In the genomic region with DNA sequence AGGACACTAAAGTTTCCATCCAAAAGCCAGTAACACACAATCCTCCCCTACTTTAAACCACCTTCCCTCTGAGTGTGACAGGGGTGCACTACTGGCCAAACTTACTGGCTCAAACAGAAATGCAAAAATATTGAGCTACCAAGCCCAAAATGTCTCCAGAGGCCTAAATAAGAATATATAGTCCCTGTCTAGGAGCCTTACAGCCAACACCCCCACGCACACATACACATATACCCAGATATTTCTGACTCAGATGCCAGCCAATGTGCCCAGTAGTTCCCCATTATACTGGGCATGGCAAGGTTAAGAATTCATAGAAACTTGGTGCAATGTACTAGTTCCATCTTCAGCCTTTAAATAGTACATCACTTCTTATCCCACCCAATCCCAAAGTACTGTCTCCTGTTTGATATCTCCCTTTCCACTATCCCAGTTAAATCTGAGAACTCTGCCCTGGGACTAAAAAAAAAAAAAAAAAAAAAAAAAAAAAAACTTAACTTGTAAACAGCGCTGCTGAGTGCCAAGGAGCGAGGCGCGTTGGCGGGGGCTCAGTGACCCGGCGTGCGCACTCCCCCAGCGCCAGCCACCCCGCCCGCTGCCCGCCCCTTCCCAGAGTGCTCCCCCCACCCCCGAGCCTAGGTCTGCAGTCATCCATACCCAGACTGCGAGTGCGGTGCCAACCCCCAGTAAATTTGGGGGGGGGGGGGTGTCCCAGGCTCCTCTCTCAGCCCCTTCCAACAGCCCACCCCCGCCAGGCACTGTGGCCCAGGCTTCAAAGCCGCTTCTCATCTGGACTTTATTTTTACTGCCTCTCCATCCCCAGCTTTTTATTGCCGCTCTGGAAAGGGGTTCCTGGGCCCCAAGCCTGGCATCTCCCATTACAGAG, we compare ENCODE assay signal across 9 mouse cellular contexts. TPM values are rescaled to one million over a fixed set of nuclear protein-coding genes. Genes with fewer than 3 reads are reported as not detected.
DNase-seq lines count a peak whose midpoint lies in the region; ATAC-seq lines count a peak whose summit lies in the region.
"Had no signal": no experiment of that assay in that cellular context is flagged by ENCODE, and none has a peak within 500 bp of the region (broad histone marks: within the 10 kb centered on the region; RNA-seq: fewer than 3 reads in every experiment).

No protein-coding gene starts in this region.

- H3K9me3 ChIP-seq in heart, embryonic 11.5 days (replicated peaks; ENCODE audit: control insufficient read depth, low read length) = no peaks in the 10 kb centered on the region
- no peaks in the 10 kb centered on the region for H3K9me3 ChIP-seq in embryonic facial prominence, embryonic 14.5 days (ENCODE audit: control insufficient read depth, low read length)
- H3K9me3 ChIP-seq in intestine, embryonic 16.5 days (ENCODE audit: control insufficient read depth, low read length) = no peaks in the 10 kb centered on the region
- H3K9me3 ChIP-seq in midbrain, embryonic 12.5 days = no peaks in the 10 kb centered on the region
- H3K9me3 ChIP-seq: G1E had no signal

- ATAC-seq in heart, embryonic 11.5 days (replicated peaks; ENCODE audit: insufficient number of reproducible peaks, low FRiP score, low TSS enrichment) = no peak
- ATAC-seq in embryonic facial prominence, embryonic 14.5 days (ENCODE audit: low read depth) = no peak
- no peak for ATAC-seq in intestine, embryonic 16.5 days
- ATAC-seq in midbrain, embryonic 12.5 days (ENCODE audit: low FRiP score, low read depth) = no peak
- no peak for ATAC-seq in erythroblast, adult 5-6 weeks (replicated peaks; ENCODE audit: low FRiP score, poor library complexity, severe bottlenecking)
- ATAC-seq in monocyte, adult 5-6 weeks (replicated peaks; ENCODE audit: insufficient number of reproducible peaks, low FRiP score, low TSS enrichment, poor library complexity, severe bottlenecking) = no peak

- no peak for DNase-seq in heart, postnatal 4 days
- DNase-seq in embryonic facial prominence, embryonic 14.5 days (ENCODE audit: low spot score) = peak; percentile 67
- no peak for DNase-seq in right cerebral cortex, postnatal 10 days (ENCODE audit: low spot score in 2 of 2)

- H3K4me2 ChIP-seq in heart, embryonic 11.5 days = peak overlapping the region; percentile 93
- H3K4me2 ChIP-seq in embryonic facial prominence, embryonic 14.5 days (ENCODE audit: low read depth, low read length) = peak overlapping the region; percentile 95
- peak overlapping the region; percentile 96 for H3K4me2 ChIP-seq in intestine, embryonic 16.5 days (ENCODE audit: low read depth, low read length)
- peak overlapping the region; percentile 25; the same call in 1 of the 2 replicates for H3K4me2 ChIP-seq in midbrain, embryonic 12.5 days (replicated peaks)

- H3K36me3 ChIP-seq in heart, embryonic 11.5 days (ENCODE audit: control insufficient read depth, insufficient read depth, low read length) = no peaks in the 10 kb centered on the region
- peaks cover 28% of the 10 kb centered on the region for H3K36me3 ChIP-seq in embryonic facial prominence, embryonic 14.5 days (ENCODE audit: control insufficient read depth, insufficient read depth, low read length)
- 0 out of 2 replicates have a peak, but pooled peaks cover 3% of the 10 kb centered on the region for H3K36me3 ChIP-seq in intestine, embryonic 16.5 days (ENCODE audit: control insufficient read depth, insufficient read depth, low read length)
- no peaks in the 10 kb centered on the region for H3K36me3 ChIP-seq in midbrain, embryonic 12.5 days
- H3K36me3 ChIP-seq: G1E had no signal

- H3K27me3 ChIP-seq in heart, embryonic 11.5 days (ENCODE audit: control insufficient read depth, insufficient read depth, low read length) = peaks cover 57% of the 10 kb centered on the region
- no peaks in the 10 kb centered on the region for H3K27me3 ChIP-seq in embryonic facial prominence, embryonic 14.5 days (replicated peaks; ENCODE audit: control insufficient read depth, insufficient read depth, low read length)
- H3K27me3 ChIP-seq in intestine, embryonic 16.5 days (replicated peaks; ENCODE audit: control insufficient read depth, insufficient read depth, low read length) = no peaks in the 10 kb centered on the region
- H3K27me3 ChIP-seq in midbrain, embryonic 12.5 days = peaks cover 91% of the 10 kb centered on the region

- peak overlapping the region; percentile 61 for H3K9ac ChIP-seq in heart, embryonic 11.5 days (ENCODE audit: low read depth, low read length)
- H3K9ac ChIP-seq in embryonic facial prominence, embryonic 14.5 days (ENCODE audit: low read depth, low read length) = peak overlapping the region; percentile 71
- peak overlapping the region; percentile 80 for H3K9ac ChIP-seq in intestine, embryonic 16.5 days (ENCODE audit: low read depth, low read length)
- H3K9ac ChIP-seq in midbrain, embryonic 12.5 days (replicated peaks) = no peak overlapping the region

- H3K4me3 ChIP-seq in heart, embryonic 11.5 days (ENCODE audit: low read depth, low read length) = peak overlapping the region; percentile 59
- H3K4me3 ChIP-seq in embryonic facial prominence, embryonic 14.5 days (ENCODE audit: low read depth, low read length) = peak overlapping the region; percentile 57
- H3K4me3 ChIP-seq in intestine, embryonic 16.5 days (ENCODE audit: low read length) = peak overlapping the region; percentile 69
- peak overlapping the region; percentile 67 for H3K4me3 ChIP-seq in midbrain, embryonic 12.5 days

- H3K4me1 ChIP-seq in heart, embryonic 11.5 days (ENCODE audit: control insufficient read depth, insufficient read depth, low read length) = peaks cover 37% of the 10 kb centered on the region
- H3K4me1 ChIP-seq in embryonic facial prominence, embryonic 14.5 days (ENCODE audit: control insufficient read depth, insufficient read depth, low read length) = peaks cover 35% of the 10 kb centered on the region
- H3K4me1 ChIP-seq in intestine, embryonic 16.5 days (ENCODE audit: control insufficient read depth, insufficient read depth, low read length) = peaks cover 46% of the 10 kb centered on the region
- peaks cover 56% of the 10 kb centered on the region for H3K4me1 ChIP-seq in midbrain, embryonic 12.5 days

- 9% methylated on average over 19 of the region's 19 CpGs for WGBS in heart, embryonic 11.5 days (ENCODE audit: insufficient replicate concordance)
- 9% methylated on average over 17 of the region's 19 CpGs for WGBS in embryonic facial prominence, embryonic 14.5 days
- 11% methylated on average over 19 of the region's 19 CpGs for WGBS in intestine, embryonic 16.5 days
- 6% methylated on average over 19 of the region's 19 CpGs for WGBS in midbrain, embryonic 12.5 days

- H3K27ac ChIP-seq in heart, embryonic 11.5 days (ENCODE audit: low read depth, low read length) = no peak overlapping the region
- H3K27ac ChIP-seq in embryonic facial prominence, embryonic 14.5 days (replicated peaks; ENCODE audit: low read depth, low read length) = peak overlapping the region; percentile 99
- peak overlapping the region; percentile 98 for H3K27ac ChIP-seq in intestine, embryonic 16.5 days (ENCODE audit: low read length)
- H3K27ac ChIP-seq in midbrain, embryonic 12.5 days (replicated peaks) = no peak overlapping the region

RNA-seq across cellular contexts. Expression of a gene that starts 12.8 kb away (rescaled TPM):
- polyA plus RNA-seq in heart, embryonic 11.5 days (2014; fragmentation: Nextera tagmentation; extraction: Ambion mirVana) = 11.2 and 13.4 TPM in 2 replicates
- 10 to 100 TPM; 12.9 to 16.6 TPM for total RNA-seq in heart, postnatal 4 days (2021)
- 73.8 and 75.3 TPM in 2 replicates for polyA plus RNA-seq in embryonic facial prominence, embryonic 14.5 days (2014; fragmentation: Nextera tagmentation; extraction: Ambion mirVana)
- polyA plus RNA-seq in intestine, embryonic 16.5 days (2015; fragmentation: Nextera tagmentation; extraction: Ambion mirVana) = 13.6 and 14.7 TPM in 2 replicates
- 13.6 and 19.2 TPM in 2 replicates for polyA plus RNA-seq in midbrain, embryonic 12.5 days (2016; fragmentation: Nextera tagmentation; extraction: Ambion mirVana)
- total RNA-seq in erythroblast, adult 5-6 weeks (2015; ENCODE audit: low replicate concordance) = 0.84 and 1.5 TPM in 2 replicates
- total RNA-seq in erythroblast, adult 5-6 weeks (2017; ENCODE audit: low replicate concordance) = 0.84 and 5.2 TPM in 2 replicates
- total RNA-seq in monocyte, adult 5-6 weeks (2017) = 18.8 to 30.0 TPM (median 26.6 TPM) in 3 replicates

RNA-seq across cellular contexts. Expression of a gene that starts 12.8 kb away (rescaled TPM):
- 0.94 and 1.2 TPM in 2 replicates for polyA plus RNA-seq in heart, embryonic 11.5 days (2014; fragmentation: Nextera tagmentation; extraction: Ambion mirVana)
- 1 to 10 TPM in 1 of 2 experiments, under 1 TPM in 1; 0.98 to 1.0 TPM for total RNA-seq in heart, postnatal 4 days (2021)
- 2.1 and 4.1 TPM in 2 replicates for polyA plus RNA-seq in embryonic facial prominence, embryonic 14.5 days (2014; fragmentation: Nextera tagmentation; extraction: Ambion mirVana)
- 9.5 and 10.3 TPM in 2 replicates for polyA plus RNA-seq in intestine, embryonic 16.5 days (2015; fragmentation: Nextera tagmentation; extraction: Ambion mirVana)
- 0.84 and 1.6 TPM in 2 replicates for polyA plus RNA-seq in midbrain, embryonic 12.5 days (2016; fragmentation: Nextera tagmentation; extraction: Ambion mirVana)
- 36.8 and 55.3 TPM in 2 replicates for total RNA-seq in erythroblast, adult 5-6 weeks (2015; ENCODE audit: low replicate concordance)
- total RNA-seq in erythroblast, adult 5-6 weeks (2017; ENCODE audit: low replicate concordance) = 31.0 and 35.5 TPM in 2 replicates
- total RNA-seq in monocyte, adult 5-6 weeks (2017) = 533 to 618 TPM (median 601 TPM) in 3 replicates

RNA-seq across cellular contexts. Expression of a gene that starts 25.8 kb away (rescaled TPM):
- polyA plus RNA-seq in heart, embryonic 11.5 days (2014; fragmentation: Nextera tagmentation; extraction: Ambion mirVana) = 0.07 TPM in 1 of 2 replicates, not detected in the other
- total RNA-seq in heart, postnatal 4 days (2021) = not detected
- 0.71 and 1.1 TPM in 2 replicates for polyA plus RNA-seq in embryonic facial prominence, embryonic 14.5 days (2014; fragmentation: Nextera tagmentation; extraction: Ambion mirVana)
- polyA plus RNA-seq in intestine, embryonic 16.5 days (2015; fragmentation: Nextera tagmentation; extraction: Ambion mirVana) = 0.13 TPM in 1 of 2 replicates, not detected in the other
- polyA plus RNA-seq in midbrain, embryonic 12.5 days (2016; fragmentation: Nextera tagmentation; extraction: Ambion mirVana) = 0.26 and 0.28 TPM in 2 replicates
- total RNA-seq in erythroblast, adult 5-6 weeks (2015; ENCODE audit: low replicate concordance) = not detected in 2 replicates
- not detected in 2 replicates for total RNA-seq in erythroblast, adult 5-6 weeks (2017; ENCODE audit: low replicate concordance)
- not detected in 3 replicates for total RNA-seq in monocyte, adult 5-6 weeks (2017)
- polyA plus RNA-seq: G1E had no signal

RNA-seq across cellular contexts. Expression of a gene that starts 34.7 kb away (rescaled TPM):
- polyA plus RNA-seq in heart, embryonic 11.5 days (2014; fragmentation: Nextera tagmentation; extraction: Ambion mirVana) = 44.4 and 45.3 TPM in 2 replicates
- 10 to 100 TPM; 21.1 to 22.7 TPM for total RNA-seq in heart, postnatal 4 days (2021)
- polyA plus RNA-seq in embryonic facial prominence, embryonic 14.5 days (2014; fragmentation: Nextera tagmentation; extraction: Ambion mirVana) = 64.6 and 67.2 TPM in 2 replicates
- 74.2 and 77.6 TPM in 2 replicates for polyA plus RNA-seq in intestine, embryonic 16.5 days (2015; fragmentation: Nextera tagmentation; extraction: Ambion mirVana)
- polyA plus RNA-seq in midbrain, embryonic 12.5 days (2016; fragmentation: Nextera tagmentation; extraction: Ambion mirVana) = 51.9 and 57.7 TPM in 2 replicates
- 5.9 and 15.6 TPM in 2 replicates for total RNA-seq in erythroblast, adult 5-6 weeks (2015; ENCODE audit: low replicate concordance)
- total RNA-seq in erythroblast, adult 5-6 weeks (2017; ENCODE audit: low replicate concordance) = 2.5 and 10.7 TPM in 2 replicates
- total RNA-seq in monocyte, adult 5-6 weeks (2017) = 30.1 to 39.1 TPM (median 34.0 TPM) in 3 replicates

RNA-seq across cellular contexts. Expression of a gene that starts 40.0 kb away (rescaled TPM):
- 31.3 and 33.4 TPM in 2 replicates for polyA plus RNA-seq in heart, embryonic 11.5 days (2014; fragmentation: Nextera tagmentation; extraction: Ambion mirVana)
- total RNA-seq in heart, postnatal 4 days (2021) = 10 to 100 TPM; 26.8 to 29.9 TPM
- polyA plus RNA-seq in embryonic facial prominence, embryonic 14.5 days (2014; fragmentation: Nextera tagmentation; extraction: Ambion mirVana) = 63.6 and 66.8 TPM in 2 replicates
- polyA plus RNA-seq in intestine, embryonic 16.5 days (2015; fragmentation: Nextera tagmentation; extraction: Ambion mirVana) = 33.2 and 38.4 TPM in 2 replicates
- polyA plus RNA-seq in midbrain, embryonic 12.5 days (2016; fragmentation: Nextera tagmentation; extraction: Ambion mirVana) = 40.9 and 41.0 TPM in 2 replicates
- total RNA-seq in erythroblast, adult 5-6 weeks (2015; ENCODE audit: low replicate concordance) = 2.9 TPM in 1 of 2 replicates, not detected in the other
- total RNA-seq in erythroblast, adult 5-6 weeks (2017; ENCODE audit: low replicate concordance) = 9.3 and 12.5 TPM in 2 replicates
- 4.1 to 11.2 TPM (median 8.1 TPM) in 3 replicates for total RNA-seq in monocyte, adult 5-6 weeks (2017)

Comparison
In these comparisons a context has a peak if more than half of its experiments do, and no peak if none do; other contexts are left out.
1. H3K27ac ChIP-seq: peak in embryonic facial prominence, embryonic 14.5 days (single experiment) and intestine, embryonic 16.5 days (single experiment); none in heart, embryonic 11.5 days (single experiment) and midbrain, embryonic 12.5 days (single experiment).
2. H3K4me2 ChIP-seq: peak in every context shown above with its lines; median percentile 96 in intestine, embryonic 16.5 days; 95 in embryonic facial prominence, embryonic 14.5 days; 93 in heart, embryonic 11.5 days; 25 in midbrain, embryonic 12.5 days.
3. Peak in every context shown above with its lines, with median percentiles within 50 percentile points of each other: H3K4me3 ChIP-seq.